Mouse (Mus musculus): ENCODE data around the gene Sectm1a.
"Not testable (repeated sequence)": the region's sequence is repeated elsewhere in the genome, so short reads cannot be mapped to it uniquely, and the experiment has no call there.

Sectm1a gene

DNA sequence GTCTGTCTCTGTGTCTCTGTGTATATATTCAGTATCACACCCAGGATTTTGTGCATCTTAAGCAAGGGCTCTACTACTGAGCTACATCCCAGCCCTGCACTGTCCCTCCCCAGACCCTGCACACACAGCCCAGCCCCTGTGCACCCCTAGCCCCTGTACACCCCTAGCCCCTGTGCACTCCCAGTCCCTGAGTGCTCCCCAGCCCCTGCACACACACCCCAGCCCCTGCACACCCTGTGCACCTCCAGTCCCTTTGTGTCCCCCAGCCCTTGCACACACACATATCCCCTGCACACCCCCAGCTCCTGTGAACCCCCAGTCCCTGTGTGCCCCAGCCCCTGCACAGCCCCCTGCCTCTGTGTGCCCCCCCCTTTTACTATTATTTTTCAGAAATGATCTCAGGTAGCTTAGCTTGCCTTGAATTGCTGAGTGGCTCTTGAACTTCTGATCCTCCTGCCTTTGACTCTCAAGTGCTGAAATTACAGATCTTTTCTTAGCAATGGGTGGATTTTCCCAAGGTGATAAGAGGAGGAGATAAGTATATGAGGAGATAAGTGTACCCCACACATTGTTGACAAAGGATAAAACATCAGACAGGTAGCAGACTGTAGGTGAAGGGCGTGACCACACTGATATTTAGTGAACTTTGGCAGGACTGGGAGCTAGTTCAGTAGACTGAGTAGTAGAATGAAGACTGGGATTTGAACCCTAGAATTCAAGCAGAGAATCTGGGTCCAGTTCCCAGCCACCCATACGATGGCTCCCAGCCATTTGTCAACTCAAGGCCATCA is 8.9 kb upstream of the Sectm1a start:
- DNase-seq (ENCODE audit: low spot score in 2 of 2): no peak

DNA sequence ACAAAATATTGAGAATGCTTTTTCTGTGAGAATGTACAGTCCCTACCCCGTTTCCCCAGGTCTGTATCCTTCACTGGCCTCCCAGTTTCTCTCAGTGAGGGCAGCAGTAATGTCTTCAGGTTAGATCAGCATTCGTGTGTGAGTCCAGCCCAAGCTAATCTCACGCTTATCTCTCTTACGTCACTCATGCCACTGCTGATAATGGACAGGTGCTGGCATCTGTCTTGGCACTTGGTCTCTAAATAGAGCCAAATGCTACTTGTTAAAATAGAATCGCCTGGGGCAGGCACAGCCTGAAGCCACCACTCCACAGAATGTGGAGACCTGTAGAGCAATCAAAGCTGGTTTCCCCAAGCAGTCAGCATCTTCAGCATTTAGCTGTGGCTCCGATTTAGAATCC is 8.0 kb upstream of the Sectm1a start:
- no peak for DNase-seq (ENCODE audit: low spot score in 2 of 2)

DNA sequence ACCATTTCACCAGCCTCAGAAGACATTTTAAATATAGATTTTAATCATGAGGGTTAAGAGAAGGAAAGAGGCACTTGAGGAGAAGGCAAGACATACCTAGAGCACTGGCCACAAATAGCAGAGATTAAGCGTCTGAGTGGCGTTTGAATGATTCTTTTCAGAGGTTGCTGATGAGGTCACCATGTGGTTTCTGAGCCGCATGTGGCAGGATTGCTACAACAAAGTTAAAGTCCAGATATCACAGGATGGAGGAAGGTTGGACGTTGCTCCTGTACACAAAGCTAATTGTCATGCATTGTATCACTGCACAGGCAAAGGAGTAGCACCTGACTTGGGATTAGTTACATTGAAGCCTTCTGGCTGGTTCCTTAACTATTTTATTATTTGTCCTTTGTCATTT is 5.3 kb upstream of the Sectm1a start:
- no peak for DNase-seq (ENCODE audit: low spot score in 2 of 2)

DNA sequence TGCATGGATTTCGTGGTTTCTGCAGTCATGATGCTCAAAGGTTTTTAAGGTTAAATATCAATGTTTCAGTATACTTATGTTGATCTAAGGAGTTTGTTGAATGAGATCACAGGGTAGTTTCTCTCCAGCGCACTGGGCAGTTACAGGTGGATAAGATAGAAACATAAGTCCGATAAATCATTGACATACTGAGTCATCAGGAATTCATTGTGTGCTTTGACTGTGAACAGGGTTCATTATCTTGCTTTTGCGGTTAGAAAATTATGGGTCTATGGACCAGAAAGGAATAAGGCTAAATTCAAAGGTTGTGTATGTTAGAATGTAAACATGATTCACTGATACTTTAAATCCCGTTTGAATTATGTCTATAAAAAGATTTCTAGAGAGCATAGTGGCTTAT is 4.2 kb upstream of the Sectm1a start:
- no peak for DNase-seq (ENCODE audit: low spot score in 2 of 2)

DNA sequence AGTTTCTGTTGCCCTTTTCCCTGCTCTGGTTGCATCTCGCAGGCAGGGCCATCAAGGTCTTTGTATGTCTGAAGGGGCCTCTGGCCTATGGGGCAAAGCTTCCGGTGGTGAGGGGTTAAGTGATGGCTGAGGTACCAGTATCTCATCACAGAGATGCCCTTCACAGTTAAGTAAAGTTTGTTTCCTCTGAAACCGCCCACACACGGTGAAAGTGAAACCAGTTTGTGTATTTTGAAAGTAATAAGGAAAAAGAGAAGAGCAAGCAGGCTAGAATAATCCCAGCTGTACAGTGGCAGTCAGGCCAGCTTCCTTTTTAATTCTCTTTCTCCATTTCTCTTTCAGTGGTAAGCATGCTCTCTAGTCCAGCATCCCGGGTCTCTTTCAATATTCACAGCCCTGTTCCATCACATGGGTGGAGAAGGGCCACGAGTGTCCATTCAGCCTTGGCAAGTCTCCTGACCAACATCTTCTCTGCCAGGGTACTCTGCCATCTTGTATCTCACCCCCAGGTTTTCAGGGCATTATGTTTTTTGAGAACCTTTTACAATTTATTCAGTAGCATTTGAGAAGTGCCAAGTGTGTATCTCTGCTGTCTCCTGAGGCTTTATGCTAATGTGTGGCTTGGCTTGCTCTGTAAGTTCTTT is 2.0 kb upstream of the Sectm1a start:
- DNase-seq (ENCODE audit: low spot score in 2 of 2): no peak

DNA sequence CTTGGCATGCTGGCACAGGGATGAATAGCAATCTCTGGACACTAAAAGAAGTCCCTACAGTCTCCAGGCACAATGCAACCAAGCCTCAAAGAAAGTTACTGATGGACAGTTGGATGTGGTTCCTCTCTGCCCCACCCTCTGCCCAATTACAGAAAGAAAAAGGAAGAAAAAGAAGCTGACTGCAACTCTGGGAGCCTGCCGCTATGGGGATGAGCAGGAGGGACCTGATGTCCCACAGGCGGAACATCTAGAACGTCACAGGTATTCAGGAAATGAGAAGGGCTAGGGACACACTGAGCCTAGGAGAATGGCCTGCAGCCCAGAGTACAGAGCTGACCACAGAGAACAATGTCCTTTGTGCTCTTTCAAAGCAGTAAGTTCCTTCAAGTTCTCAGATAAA is 1.2 kb upstream of the Sectm1a start:
- DNase-seq (ENCODE audit: low spot score in 2 of 2): no peak

DNA sequence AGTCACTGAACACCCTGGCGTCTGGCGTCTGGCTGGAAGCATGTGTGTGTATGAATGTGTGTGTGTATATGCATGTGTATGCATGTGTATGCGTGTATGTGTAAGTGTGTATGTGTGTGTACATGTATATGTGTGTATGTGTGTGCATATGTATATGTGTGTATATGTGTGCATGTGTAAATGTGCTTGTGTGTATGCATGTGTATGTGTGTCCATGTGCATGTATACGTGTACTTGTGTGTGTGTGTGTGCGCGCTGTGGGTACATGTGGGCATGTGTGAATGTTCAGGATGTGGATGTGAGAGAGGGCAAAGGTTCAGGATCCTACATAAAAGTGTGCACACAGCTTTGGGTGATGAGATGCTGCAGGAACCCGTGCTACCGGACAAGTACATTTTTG is 690 bp downstream of the Sectm1a start:
- DNase-seq (ENCODE audit: low spot score in 2 of 2): no peak

DNA sequence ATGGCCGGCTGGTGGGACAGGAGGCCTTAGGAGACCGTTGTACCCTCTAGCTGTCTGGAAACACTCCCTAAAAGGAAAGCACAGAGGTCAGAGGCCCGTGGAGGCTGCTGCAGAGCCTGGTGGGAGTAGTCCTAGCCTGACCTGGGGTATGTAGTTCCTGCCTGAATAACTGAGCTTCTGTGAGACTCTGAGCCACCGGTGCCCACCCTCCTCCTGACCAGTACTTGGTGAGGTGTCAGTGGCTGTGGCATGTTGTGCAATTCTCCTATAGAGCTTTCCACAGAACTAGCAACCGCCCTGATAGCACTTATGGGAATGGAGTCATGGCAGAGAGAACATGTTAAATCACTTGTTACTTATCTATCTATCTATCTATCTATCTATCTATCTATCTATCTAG is 5.4 kb downstream of the Sectm1a start:
- DNase-seq (ENCODE audit: low spot score in 2 of 2): no peak

DNA sequence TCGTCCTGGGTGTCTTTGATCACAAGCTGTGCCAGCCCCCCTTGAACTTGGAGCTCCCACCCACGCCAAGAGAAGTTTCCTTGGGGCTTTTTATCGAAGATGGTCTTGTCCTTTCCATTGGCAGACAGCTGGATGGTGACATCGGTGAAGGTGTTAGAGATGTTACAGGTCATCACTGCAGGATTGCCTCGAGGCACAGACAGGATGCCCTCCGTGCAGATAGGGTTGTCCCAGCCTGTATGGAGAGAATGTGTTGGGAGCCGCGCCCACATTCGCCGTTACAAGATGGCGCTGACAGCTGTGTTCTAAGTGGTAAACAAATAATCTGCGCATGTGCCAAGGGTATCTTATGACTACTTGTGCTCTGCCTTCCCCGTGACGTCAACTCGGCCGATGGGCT is 11.4 kb downstream of the Sectm1a start:
- DNase-seq (ENCODE audit: low spot score in 2 of 2): not testable (repeated sequence)

DNA sequence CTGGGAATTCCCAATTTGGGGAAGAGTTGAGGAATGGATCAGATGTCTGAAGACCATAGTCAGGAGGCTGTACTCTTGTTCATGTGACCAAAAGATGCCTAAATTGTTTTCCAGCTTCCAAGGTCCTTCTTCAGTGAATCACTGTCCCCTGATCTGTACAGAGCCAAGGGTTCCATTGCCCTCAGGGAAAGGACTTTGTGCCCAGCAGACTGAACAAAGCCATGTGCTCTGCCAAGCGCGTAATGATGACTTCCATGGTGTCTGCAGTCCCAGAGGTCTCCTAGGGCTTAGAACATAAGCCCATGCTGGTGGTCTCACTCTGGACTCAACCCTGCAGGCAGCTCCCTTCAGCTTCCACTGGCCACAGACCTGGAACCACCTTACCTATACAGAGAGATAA is 13.1 kb downstream of the Sectm1a start:
- DNase-seq (ENCODE audit: low spot score in 2 of 2): no peak

DNA sequence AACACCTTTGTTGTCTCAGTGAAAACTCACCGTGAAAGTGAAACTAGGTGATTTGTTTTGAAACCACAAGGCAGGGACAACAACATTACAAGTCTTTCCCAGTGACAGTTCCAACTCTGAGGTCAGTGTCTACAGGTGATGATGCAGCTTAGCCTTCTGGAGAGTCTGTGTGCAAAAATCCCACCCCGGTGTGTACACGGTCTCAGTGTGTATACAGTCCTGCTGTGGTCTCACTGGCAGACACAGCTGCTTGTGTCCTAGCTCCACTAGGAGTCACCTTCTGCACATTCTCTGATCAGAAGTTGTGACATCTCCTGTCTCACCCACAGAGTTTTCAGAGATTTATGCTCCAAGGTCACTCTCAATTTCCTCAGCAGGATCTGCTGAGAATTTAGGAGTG is 16.8 kb downstream of the Sectm1a start:
- no peak for DNase-seq (ENCODE audit: low spot score in 2 of 2)

DNA sequence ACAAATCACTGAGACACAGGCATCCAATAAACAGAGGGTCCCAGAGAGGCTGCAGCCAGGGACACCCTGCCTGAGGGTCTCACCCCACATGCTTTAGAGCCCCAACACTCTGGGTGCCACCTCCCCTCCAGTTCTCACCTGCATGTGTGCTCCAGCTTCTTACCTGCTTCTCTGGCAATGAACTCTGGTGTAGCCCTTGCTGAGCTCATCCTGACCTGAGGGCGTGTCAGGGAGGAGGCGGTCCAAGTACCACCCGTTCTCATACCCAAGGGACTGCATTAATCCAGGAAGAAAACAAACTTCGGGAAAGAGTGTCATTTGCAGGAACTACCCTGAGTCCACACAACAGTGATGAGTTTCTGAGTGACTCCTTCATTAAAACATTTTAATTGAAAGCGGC is 17.6 kb downstream of the Sectm1a start, which contains the start of gene Sectm1b:
Gene Sectm1b (minus strand): TSS at position 191 of the 400 bp plus-strand sequence.
- no peak for DNase-seq (ENCODE audit: low spot score in 2 of 2)

DNA sequence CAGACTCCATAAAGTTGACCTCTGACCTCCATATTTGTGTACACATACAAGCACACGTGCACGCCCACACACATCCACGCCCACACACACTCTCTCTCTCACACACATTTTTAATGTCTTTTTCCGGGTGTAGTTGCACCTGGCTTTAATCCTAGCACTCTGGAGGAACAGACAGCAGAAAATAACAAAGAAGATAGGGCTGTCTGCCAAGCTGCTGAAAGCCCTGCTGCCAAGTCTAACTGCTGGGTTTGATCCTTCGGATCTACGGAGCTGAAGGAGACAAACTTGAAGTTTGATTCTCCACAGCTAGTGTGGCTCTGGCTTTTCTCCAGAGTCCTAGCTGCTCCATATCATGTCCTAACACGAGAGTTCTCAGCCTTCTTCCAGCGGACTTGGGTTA is 19.4 kb downstream of the Sectm1a start:
- peak in 1 of 2 experiments; percentile 33 for DNase-seq (ENCODE audit: low spot score in 2 of 2)

DNA sequence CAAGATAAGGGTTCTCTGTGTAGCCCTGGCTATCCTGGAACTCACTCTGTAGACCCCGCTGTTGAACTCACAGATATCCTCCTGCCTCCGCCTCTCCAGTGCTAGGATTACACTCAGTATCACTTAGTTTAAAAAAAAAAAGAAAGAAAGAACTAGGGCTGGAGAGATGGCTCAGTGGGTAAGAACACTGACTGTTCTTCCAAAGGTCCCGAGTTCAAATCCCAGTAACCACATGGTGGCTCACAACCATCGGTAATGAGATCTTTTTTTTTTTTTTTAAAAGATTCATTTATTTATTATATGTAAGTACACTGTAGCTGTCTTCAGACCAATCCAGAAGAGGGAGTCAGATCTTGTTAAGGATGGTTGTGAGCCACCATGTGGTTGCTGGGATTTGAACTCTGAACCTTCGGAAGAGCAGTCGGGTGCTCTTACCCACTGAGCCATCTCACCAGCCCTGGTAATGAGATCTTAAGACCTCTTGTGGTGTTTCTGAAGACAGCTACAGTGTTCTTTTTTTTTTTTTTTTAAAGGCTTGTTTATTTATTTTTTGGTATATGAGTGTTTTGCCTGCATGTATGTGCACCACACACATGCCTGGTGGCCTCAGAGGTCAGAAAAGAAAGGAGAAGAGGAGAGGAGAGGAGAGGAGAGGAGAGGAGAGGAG is 20.5 kb downstream of the Sectm1a start:
- DNase-seq (ENCODE audit: low spot score in 2 of 2): not testable (repeated sequence)

DNA sequence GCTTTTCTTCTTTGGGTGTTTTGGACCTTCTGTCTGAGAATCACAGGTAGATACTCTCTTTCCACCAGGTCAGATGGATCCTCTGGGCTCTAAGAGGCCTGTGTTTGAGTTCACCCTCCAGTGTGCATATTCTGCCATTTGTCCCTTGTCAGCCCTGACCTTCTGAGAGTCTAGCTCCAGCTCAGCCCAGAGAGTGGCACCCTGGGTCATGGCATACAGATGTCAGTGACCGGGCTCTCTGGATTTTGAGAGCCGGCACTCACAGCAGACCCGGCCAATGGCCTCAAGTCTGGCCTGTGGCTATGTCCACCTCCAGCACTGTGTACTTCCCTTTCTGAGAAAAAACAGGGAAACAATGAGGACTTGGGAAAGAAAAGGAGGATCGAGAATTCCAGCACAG is 21.5 kb downstream of the Sectm1a start:
- DNase-seq (ENCODE audit: low spot score in 2 of 2): no peak

DNA sequence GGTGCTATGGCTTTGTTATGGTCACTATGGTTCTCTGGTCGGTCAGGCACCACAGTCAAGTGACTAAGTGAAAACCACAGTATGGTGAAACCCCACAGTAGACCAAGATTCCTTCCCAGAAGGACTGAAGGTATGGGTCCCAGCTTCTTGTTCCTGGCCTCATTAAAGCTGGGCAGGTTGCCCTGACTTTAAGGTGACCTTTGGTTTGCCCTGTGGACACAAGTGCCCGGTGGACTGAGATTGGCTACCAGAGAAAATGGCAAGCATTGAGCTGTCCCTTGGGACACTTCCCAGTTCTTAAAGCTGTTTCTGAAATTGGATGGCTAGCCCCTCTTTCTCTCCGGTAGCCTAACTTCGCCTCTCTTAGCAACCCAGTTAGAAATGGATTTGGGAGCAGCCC is 22.1 kb downstream of the Sectm1a start:
- no peak for DNase-seq (ENCODE audit: low spot score in 2 of 2)

DNA sequence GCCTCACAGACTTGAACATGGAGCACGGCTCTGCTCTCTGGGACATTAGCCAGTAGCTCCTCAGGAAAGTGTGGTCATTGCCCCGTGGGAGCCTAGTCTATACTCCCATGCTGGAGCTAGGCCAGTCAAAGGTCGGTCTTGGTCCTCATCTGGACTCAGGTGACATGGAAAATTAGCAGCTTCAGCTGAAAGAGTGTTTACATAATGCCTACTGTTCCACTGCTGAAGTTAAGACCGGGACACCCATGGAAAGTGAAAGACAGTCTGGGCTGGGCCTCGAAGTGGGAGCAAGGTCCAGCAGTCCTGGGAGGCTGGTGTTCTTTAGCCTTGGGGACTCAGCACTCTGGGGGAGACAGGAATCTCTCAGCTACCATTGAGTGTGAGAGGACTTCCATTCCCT is 22.9 kb downstream of the Sectm1a start:
- no peak for DNase-seq (ENCODE audit: low spot score in 2 of 2)

DNA sequence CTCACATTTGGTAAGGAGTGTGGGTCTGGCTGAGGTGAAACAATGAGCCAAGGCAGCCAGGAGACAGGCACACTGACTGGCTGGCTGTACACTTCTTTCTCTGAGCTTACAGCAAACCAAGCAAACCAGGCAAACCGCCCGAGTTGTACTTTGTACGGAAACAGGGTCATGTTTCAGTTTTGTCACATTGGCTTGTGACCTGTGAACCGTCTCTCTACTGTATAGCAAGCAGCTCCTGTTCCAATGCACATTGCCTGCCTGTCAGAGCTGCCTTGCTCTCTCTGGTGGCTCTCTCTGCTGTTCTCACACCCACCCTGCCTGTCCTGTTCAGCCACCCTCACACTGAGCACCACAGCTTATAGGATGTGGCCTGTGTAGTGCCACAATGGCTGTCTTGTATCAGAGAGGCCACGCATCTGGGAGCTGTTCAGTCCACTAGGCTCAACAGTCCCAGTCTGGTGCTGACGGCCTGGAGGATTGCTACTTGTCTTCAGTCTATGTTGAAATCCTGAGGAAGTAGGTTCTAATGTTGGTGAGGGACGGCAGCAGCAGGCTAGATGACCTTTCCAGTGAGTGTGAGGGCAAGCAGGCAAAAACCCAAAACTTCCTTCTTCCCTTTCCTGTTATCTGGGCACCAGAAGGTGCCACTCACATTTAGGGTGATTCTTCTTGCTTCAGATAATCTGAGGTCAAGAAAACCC is 24.3 kb downstream of the Sectm1a start:
- DNase-seq (ENCODE audit: low spot score in 2 of 2): no peak

DNA sequence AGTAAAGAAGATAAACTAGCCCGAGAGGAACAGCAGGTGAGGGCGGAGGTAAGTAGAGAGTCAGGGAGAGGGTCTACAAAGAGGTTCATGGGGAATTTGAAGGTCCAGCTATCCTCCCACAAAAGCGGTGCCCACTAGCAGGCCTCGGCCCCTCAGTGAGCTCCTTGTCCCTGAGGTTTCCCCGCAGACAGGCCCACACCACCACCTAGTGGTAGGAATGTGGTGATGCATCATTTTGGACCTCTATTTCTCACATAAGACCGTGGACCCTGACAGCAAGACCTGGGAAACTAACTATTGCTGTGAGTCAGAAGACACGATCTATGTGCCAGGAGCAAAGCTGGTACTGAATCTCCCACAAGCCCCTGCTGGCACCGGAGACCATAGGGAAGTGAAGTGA is 27.5 kb downstream of the Sectm1a start:
- DNase-seq (ENCODE audit: low spot score in 2 of 2): peak; percentile 26 to 85

DNA sequence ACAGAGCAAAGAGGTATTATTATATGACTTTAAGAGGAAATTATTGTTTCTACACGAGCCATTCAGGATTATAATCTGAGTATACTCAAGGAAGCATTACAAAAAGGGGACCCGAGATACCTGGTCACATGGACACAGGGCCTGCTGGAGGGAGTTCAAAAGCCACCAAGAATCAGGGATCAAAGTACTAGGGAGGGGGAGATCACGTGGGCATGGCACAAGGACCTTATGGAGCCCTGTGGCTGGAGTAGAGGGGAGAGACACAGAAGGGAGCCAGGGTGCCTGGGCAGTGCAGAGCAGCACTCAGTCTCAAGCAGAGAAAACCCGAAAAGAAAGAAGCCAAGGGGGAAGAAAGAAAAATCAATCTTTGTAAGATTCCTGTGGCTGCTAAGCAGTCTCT is 28.6 kb downstream of the Sectm1a start:
- no peak for DNase-seq (ENCODE audit: low spot score in 2 of 2)

DNA sequence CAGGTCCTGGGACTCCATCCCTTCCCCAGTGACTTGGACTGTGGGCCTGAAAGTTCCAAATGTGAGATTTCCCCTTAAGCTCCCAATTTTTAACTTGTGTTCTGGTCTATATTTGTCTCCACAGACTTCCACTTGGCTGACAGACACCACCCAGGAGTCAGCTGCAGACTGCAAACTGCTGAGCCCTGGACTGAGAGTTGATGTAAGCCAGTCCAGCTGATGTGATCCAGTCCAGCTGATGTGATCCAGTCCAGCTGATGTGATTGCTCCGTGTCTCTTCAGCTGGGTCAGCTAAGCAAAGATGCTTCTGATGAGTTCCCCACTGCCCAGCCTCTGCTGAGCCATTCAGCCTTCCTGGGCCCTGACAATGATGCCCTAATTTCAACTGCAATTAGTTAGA is 29.2 kb downstream of the Sectm1a start:
- no peak for DNase-seq (ENCODE audit: low spot score in 2 of 2)

DNA sequence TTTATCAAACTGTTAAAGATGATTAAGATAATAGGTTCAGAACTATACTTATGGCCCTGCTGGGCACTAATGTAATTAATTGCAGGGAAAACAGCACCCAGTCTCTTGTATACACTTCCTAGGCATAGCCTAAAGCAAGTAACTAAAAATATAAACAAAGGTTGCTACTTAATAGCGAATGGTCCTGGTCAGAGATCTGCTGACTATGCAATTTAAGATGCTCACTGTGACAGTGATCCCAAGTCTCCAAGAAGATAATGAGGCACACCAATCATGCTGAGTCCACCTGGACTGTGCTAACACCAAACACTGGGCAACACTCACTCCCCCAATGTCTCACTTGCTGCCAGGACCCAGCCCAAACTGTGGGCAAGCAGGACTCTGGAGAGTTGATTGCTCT is 31.2 kb downstream of the Sectm1a start:
- DNase-seq (ENCODE audit: low spot score in 2 of 2): no peak

All from left cerebral cortex, adult 9 months (tissue).